Mouse (Mus musculus) cortical plate, adult 2 months (tissue): Measurements from ENCODE around the gene Isg20l2.

Experiments
- CTCF ChIP-seq: fragments of 200-500 bp; IDR thresholded peaks from 2 replicates; pipeline ENCODE4 v1.5.1; 2011; ENCODE audit warnings: mild to moderate bottlenecking, control low read depth, low read length; ENCODE audit not compliant: insufficient read depth; ENCODE audit errors: extremely low read depth
- POLR2A ChIP-seq: fragments of 200-500 bp; IDR thresholded peaks from 2 replicates; pipeline ENCODE4 v1.6.1; 2011; ENCODE audit warnings: mild to moderate bottlenecking, low read length, control low read depth; ENCODE audit not compliant: insufficient read depth; ENCODE audit errors: extremely low read depth

- no peak for TF ChIP-seq CTCF
- TF ChIP-seq POLR2A = no peak
Measured at GRCm38 (mm10) chr3:87960191-87960585, 30.1 kb downstream of the Isg20l2 start.
